ENCODE assay signal across 16 mouse cellular contexts in the genomic region with DNA sequence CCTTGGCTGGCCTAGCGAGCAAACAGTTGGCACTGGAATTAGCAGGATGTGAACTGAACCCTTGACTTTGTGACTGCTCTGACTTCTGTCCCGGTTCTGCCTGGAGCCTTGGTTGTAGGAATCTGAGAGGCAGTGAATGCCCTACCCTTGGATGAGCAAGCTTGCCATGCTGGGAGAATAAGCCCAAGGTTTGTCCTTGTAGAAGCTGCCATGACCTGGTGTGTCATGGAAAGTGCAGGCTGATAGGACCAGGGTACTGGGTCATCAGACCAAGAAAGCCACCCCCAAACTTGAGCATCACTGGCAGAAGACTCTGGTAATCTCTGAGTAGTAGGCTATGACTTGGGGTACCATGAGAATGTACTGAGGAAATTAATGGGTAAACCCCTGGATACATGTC. TPM values are rescaled to one million over a fixed set of nuclear protein-coding genes. Genes with fewer than 3 reads are reported as not detected.
"Had no signal": no experiment of that assay in that cellular context is flagged by ENCODE, and none has a peak within 500 bp of the region (broad histone marks: within the 10 kb centered on the region; RNA-seq: fewer than 3 reads in every experiment).

No protein-coding gene starts in this region.

- DNase-seq: retina, postnatal 1 day; right cerebral cortex, adult 18-20 months; right cerebral cortex, postnatal 14 days; right cerebral cortex, postnatal 25 days; right cerebral cortex, postnatal 4 days; spleen, adult 18-20 months; thymus, adult 18-20 months; thymus, adult 2 months; thymus, postnatal 14 days; thymus, postnatal 25 days; thymus, postnatal 36 days; thymus, postnatal 4 days had no signal

RNA-seq across cellular contexts. Expression of a gene that starts 5.2 kb away (rescaled TPM):
- total RNA-seq: neutrophil, adult 5-6 weeks had no signal
- polyA plus RNA-seq: stomach, embryonic 14.5 days; stomach, embryonic 16.5 days; stomach, postnatal 0 days had no signal

RNA-seq across cellular contexts. Expression of a gene that starts 16.3 kb away (rescaled TPM):
- total RNA-seq: neutrophil, adult 5-6 weeks had no signal
